Mouse (Mus musculus): Measurements from ENCODE around the gene Isg15. TPM values are rescaled to one million over a fixed set of nuclear protein-coding genes. Genes with fewer than 3 reads are reported as not detected.

Isg15 gene
- total RNA-seq, 2 experiments from 2014 or later, result 3.2 to 4.5 TPM

DNA sequence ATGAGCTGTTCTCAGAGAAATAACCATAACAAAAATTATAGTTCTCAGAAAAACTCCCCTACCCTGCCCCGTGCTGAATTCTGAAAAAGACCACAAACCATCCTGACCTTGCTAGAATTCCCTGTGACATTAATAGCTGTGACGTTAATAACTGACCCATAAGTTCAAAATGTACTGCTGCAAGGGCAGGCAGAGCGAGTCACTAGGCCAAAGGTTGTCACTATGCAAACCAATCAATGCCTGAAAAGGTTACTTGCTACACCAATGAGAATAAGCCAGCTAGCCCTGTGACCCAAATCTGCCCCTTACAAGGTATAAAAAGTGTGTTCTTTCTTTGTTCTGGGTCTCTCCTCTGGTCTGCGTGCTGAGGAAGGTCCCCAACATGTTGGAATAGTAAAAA lies 8.3 kb upstream of the Isg15 start:
- no peak for DNase-seq (ENCODE audit: low spot score)

DNA sequence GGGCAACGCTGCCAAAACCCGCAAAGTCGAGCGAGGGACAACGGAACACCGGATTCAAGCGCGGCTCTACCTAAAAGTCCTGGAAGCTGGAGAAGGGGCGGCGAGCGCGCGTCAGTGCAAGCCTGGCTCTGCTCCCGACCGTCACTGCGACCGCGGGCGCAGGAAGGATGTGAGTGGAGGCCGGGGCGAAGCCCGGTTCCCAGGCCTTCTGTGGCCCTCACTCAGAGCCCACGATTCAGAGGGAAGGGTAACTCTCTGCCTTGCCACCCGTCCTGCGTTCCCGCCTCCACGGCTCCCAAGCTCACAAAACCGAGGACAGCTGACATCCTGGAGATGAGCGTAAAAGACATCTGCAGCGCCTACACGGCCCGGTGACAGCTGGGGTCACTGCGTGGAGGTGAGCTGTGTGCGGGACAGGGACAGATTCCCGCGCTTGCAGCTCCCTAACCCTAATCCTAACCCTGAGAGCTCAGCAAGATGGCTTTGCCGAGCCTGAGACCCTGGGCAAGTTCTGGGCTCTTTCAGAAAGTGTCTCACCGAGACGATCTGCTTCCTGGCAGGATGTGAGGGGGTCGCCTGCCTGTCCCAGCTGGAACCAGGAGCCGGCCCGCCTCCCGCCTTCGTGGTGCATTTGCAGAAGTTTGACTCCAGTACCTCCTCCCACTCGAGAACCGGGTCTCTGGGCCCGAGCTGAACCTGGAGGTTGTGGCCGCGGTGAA lies 3.0 kb upstream of the Isg15 start:
- no peak for DNase-seq (ENCODE audit: low spot score)
- intact Hi-C loops (cut with DNase I), result loop anchor here (2.0 kb wide), 1 partner anchor 31 kb away; the partner anchor contains the start of gene Plekhn1

More for the DNA sequence above, 8.3 kb upstream of the Isg15 start:
- intact Hi-C loops (cut with DNase I), result no loop called here

DNA sequence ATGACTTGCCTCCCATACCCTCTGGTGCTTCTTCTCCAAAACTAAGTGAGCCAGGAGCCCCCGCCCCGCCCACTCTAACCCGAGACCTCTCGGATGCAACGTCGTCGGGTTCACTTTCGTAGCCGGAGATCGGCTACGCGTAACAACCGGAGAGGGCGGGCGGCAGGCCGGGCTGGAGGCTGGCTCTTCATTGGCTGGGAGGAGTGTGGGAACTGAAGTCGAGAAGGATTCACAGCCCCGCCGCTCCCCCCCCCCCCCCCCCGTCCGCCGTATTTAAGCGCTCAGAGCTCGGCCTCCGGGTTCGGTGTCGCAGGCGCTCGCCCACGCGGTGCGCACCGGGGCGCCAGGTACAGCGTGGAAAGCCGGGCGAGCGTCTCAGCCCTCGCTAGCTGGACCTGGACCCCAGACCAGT lies 2.4 kb upstream of the Isg15 start, which contains the start of gene AW011738:
Gene AW011738 (plus strand): TSS at position 304 of the 412 bp plus-strand sequence.
- intact Hi-C loops (cut with DNase I), result loop anchor here (2.0 kb wide), 1 partner anchor 32 kb away; the partner anchor contains the start of gene Plekhn1
- peak; percentile 69 for DNase-seq (ENCODE audit: low spot score)

DNA sequence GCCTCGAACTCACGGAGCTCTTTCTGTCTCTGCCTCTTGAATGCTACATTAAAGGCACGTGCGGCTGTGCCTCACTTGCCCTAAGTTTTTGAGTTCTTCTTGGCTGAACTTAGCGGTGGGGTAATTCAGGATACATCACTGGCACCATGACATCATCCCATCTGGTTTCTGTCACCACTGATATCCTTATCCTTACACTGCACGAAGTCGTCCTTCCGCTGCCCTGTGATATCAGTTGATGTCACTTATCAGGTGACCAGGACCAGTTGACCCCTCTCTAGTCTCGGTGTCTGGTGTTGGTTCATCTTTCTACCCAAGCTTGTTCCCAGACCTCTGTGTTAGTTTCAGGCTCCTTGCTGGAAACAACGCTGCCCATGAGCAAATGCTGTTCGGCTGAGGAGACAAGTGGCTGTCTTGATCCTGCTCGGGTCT lies 1.9 kb upstream of the Isg15 start:
- intact Hi-C loops (cut with DNase I), result loop anchor here (2.0 kb wide), 1 partner anchor 32 kb away; the partner anchor contains the start of gene Plekhn1
- no peak for DNase-seq (ENCODE audit: low spot score)

DNA sequence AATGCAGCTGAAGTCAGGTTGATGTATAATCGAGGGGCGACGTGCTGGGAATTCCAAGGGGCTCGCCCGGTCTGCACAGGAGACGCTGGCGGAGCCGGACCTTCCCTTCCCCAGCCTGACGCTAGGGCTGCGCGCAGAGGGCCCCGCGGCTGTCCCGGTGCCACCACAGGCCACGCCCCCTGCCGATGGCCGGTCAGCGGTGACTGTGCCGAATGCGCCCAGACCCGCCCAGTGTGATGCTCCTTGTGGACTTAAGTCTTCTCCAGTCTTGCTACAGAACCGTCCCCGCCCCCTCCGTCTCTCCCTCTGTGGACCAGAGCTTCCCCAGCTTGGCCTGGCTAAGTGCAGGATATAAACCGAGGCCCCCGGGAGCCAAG lies 2.8 kb downstream of the Isg15 start:
- peak; percentile 84 for DNase-seq (ENCODE audit: low spot score)
- intact Hi-C loops (cut with DNase I), result loop anchor here (2.0 kb wide), 1 partner anchor 87 kb away; no protein-coding TSS in a partner anchor

DNA sequence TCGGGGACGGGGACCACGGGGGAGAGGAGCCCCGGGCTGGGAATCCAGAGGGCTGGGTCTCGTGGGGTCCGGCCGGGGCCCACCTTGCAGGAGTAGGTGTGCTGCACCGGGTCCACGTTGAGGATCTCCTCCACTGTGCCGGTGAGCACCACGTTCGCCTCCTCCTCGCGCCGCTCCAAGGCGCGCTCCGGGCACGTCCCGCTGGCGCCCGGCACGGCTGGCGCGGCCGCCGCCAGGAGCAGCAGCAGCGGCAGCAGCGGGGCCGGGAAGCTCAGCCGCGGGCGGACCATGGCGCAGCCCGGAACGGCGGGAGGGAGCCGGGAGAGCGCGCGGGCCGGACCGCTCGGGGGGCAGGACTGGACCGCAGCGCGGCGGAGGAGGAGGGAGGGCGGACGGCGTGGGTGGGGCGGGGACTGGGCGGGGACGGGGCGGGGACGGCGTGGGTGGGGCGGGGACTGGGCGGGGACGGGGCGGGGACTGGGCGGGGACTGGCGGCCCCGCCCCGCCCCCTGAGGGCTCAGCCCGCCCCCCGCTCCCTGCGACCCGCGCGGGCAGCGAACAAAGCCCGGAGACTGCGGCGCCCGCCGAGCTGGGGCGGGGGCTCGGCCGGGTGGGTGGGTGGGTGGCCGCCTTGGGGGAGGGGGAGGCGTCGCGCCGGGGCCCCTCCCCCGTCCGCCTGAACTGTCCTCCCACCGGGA lies 3.3 kb downstream of the Isg15 start, which contains the start of gene Agrn:
Gene Agrn (minus strand): TSS at position 358 of the 698 bp plus-strand sequence.
- intact Hi-C loops (cut with DNase I), result loop anchor here (2.0 kb wide), 1 partner anchor 86 kb away; no protein-coding TSS in a partner anchor
- DNase-seq (ENCODE audit: low spot score), result peak; percentile 59

DNA sequence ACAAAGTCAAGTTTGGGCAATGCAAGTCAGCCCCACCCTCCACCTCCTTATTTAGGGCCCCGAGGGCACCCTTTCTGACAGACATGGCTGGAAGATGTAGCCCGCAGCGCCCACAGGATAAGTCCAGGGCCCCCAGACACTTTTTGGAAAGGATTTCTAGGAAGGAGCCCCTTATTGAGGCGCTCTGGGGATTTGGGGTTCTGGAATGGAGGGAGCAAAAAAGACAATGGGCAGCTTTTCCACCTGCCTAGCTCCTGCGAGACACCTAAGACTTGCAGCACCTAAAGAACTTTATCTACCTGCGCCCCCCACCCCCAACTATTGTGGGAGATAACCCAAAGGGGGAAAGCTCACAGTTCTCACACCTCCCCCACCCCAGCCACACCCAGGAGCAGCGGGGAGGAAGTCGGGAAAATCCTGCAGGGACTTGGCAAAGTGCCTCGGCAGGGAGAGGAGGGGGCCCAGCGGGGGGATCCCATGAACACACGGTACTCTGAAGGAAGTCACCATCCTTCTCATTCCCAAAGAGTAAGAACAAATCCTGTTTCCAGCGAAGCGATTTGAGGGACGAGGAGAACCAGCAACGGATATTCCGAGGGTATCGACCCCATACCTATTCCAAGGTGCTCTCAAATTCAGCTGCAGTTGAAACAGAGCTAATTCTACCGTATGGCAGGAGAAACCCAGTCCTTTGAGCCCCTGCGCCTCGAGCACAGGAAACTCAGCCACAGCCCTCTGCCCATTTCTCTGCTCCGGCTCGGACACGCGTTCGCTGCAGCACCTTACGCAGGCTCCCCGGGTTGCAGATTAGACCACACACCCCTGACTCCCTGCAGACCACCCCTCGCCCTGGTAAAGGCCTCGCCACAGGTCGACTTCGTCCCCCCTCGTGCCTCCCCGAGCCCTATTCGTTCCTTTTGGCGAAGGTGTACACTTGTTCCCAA lies 4.4 kb downstream of the Isg15 start:
- peak; percentile 40 for DNase-seq (ENCODE audit: low spot score)

DNA sequence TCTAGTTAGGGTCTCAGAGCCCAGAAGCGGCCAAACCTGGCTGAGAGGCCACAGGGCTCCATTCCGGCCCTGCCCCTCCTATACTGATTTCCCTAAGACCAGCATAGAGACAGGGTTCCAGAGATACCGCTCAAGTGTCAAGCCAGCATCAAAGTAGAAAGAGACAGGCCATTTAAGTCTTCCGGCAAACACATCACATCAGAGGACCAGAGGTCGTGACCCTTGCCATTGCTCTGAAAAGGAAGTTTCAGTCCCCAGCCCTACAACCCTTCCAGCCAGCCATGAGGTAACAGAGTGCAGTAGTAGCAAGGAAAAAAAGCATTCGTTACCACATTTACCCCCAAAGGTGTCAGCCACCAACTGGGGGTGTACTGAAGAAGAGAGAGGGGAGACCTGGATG lies 6.3 kb downstream of the Isg15 start:
- intact Hi-C loops (cut with DNase I), result no loop called here
- no peak for DNase-seq (ENCODE audit: low spot score)

More for the DNA sequence above, 4.4 kb downstream of the Isg15 start:
- intact Hi-C loops (cut with DNase I), result loop anchor here (2.0 kb wide), 1 partner anchor 85 kb away; no protein-coding TSS in a partner anchor

DNA sequence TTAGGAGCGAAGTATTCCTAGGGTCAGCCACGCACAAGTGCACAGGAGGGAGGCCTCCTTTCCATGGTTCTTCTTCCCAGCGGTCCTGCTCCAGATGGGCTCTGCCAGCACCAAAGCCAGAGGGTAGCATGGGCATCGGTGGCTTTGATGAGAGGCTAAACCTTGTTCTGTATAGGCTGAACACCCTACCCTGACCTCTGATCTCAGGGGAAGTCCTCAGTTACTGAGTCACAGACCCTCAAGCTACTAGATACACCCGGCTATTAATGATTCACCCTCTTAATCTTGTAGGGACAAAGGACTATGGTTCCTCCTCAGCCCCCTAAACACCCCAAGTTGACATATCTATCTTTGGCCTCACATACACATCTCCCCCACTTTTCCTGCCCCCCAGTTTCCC lies 6.7 kb downstream of the Isg15 start:
- intact Hi-C loops (cut with DNase I), result no loop called here
- no peak for DNase-seq (ENCODE audit: low spot score)

DNA sequence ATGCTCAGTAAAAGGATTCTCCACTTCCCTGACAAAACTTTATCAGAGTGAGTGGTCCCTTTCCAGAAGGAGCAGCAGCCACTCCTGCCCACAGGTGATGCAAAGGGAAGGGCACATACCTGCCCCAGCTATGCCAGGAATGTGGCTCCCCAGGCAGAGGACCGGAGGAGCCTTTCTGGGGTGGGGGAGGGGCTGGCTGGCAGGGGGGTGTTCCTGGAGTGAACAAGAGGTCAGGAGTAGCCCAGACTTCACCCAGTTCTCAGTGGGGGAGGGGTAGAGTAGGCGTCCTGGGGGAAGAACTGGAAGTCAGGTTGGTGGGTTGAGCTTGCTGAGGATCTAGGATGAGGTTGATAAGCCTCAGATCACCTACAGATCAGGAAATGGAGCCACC lies 7.4 kb downstream of the Isg15 start:
- intact Hi-C loops (cut with DNase I), result no loop called here
- no peak for DNase-seq (ENCODE audit: low spot score)

DNA sequence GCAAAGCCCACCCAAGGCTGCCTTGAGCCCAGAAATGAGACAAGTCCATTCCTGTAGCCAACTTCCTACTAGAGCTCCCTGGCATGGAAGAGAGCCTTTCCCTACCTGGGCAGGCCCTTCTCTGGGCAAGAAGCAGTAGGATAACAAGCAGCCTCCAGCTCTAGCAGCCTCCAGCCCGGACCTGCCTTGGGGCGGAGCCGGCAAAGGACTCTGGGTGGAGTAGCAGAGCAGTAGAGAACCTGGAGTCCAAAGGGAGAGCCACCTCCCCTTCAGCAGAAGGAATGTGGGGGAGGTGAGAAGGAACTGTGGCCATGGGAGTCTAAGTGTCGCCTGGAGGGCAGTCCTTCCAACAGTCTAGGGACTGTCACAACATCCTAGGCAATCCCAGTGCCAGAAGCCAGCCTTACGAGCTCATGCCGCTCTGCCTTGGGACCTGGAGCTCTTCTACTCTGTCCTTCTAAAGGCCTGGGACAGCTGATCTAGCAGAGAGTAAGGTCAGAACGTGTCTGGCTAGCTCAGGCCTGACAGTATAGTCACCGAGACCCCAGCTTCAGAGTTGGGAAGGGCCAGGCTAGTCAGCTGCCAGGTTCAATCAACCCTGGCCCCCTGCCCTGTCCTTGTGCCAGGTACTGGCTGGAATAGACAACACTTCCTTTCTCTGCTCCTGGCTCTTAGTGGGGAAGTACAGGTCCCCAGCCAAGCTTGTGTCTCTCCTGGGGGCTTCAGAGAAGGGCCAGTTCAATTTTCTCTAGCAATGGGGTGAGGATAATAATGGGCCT lies 8.0 kb downstream of the Isg15 start:
- no peak for DNase-seq (ENCODE audit: low spot score)
- intact Hi-C loops (cut with DNase I), result no loop called here

DNA sequence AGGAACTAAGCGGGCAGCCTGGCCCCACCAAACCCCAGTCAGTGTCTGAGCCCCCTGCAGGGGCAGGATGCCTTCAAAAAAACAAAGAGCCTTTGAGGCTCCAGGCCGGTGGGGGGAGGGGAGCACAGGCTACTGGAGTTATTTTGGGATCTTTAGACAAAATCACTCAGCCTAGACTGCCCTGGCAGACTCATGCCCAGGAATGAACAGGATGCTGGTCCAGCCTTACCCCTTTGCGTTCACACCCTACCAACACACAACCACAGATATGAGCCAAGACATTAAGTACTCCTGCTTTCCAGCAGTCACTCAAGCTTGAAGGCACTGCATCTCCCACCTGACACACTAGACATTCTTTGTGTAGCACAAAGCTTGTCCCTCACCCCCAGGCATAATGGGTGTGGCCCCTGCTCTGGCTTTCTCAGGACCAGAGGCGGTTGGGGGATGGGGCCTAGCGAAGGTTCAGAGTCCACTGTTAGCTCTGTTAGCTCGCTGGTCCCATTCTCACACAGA lies 11.8 kb downstream of the Isg15 start:
- no peak for DNase-seq (ENCODE audit: low spot score)
- intact Hi-C loops (cut with DNase I), result no loop called here

DNA sequence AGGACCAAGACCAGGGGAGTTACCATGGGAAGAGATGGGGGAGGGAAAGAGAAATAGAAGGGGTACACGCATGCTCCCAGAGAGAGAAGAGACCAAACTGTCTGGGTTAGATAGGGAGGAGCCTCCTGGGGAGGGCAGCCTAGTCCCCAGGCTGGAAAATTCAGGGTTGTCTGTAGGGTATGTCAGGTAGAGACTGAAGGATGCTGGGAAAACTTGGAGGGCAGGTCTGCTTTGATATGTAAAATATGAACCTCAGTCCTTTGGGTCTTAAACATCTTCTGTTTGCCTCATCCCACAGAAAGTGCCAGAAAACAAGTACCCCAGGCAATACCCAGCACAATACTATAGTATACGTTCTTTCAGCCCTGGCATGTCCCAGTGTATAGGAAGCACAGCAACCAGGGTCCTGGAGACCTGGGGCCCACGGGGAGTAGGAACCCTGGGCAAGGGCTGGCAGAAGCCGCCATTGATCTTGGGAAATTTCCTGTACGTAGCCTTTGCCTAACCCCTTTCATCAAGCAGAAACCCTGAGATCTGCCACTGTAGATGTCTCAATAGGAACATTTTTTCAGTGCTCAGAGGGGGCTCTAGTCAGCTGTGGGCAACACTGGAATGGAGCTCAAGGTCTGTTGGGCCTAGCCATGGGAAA lies 12.3 kb downstream of the Isg15 start:
- no peak for DNase-seq (ENCODE audit: low spot score)
- intact Hi-C loops (cut with DNase I), result no loop called here

DNA sequence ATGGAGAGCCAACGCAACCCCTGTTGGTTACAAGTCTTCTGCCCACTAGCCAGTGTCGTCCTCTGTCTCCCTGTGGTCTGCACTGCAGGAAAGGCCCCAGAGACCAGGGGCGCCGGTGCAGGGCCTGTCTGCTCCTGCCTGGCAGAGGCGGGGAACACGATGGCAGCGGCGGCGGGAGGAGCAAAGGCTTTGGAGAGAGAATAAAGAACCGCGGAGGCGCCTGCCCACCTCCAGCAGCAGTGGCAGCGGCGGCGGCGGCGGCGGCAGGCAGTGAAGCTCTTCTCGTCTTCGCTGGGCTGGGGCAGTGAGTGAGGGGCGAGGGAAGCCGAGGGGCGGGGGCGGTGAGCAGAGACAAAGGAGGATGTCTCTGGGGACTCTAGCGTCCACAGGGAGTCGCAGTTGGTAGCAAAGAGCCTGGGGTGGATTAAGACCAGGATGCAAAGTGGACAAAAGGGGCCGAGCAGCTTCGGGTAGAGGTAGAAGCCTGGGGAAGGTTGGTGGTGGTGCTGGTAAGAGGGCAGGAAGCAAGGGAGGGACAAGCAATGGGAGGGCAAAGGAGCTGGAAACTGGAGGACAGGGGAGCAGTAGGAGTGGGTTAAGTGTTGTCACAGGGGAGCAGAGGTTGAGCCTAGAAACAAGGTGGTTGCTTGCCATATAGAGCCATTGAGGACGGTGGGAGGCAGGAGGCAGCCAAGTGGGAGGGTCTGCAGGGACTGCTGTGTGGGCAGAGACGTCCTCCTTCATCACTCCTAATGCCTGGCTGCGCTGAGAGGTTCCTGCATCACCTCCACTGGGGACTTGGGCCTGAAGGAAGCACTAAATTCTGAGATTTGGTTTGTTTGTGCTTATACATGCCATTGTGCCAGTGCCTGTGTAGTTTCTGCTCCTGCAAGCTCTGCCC lies 14.4 kb downstream of the Isg15 start:
- intact Hi-C loops (cut with DNase I), result no loop called here
- no peak for DNase-seq (ENCODE audit: low spot score)

DNA sequence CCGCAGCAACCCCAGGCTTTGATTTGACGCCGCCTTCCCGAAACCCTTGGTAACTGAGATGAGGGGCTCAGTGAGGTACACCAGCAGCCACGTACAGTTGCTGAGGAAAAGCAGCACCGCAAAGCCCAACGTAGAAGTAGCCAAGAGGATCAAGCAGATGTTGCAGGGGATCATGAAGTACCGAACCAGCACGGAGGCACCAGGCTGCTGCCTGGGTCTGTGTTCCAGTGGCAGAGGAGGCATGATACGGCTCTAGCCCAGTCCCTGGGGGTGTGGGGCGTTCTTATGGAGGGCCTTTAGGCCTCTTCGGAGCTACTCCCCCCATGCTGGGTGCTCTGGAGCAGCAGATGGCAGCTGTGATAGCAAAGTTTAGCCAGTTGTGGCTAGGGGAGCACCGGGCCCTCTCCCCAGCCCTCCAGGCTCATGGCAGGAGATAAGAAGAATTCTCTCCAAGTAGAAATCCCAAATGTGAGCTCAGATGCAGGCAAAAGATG lies 15.1 kb downstream of the Isg15 start:
- no peak for DNase-seq (ENCODE audit: low spot score)
- intact Hi-C loops (cut with DNase I), result no loop called here

DNA sequence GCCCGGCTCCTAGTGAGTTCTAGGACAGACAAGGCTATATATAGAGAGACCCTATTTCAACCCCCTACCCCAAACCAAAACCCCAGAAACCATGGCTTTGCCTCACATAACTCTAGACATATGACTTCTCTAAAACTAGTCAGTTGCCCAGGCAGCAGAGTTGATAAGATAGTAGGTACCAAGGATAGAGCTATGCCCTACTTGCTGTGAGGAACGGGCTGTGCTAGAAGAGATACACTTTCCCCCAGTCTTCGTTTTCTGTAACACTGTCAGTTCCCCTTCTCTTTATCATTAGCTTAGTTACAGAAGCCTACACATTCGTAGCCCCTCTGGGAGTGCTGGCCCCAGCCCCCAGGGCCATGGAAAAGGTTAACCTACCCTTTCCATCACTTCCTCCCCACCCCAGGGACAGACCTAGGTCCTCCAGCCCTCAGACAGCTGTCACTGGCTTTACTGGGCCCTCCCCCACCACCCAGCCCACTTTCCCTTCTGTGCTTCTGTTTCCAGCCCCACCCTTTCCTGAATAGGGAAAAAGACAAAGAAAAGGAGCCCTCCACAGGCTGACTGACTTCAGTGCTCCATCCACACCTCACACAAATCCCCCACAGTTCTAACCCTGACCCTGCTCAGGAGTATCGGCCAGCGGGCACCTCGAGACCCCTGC lies 16.2 kb downstream of the Isg15 start:
- no peak for DNase-seq (ENCODE audit: low spot score)
- intact Hi-C loops (cut with DNase I), result no loop called here

DNA sequence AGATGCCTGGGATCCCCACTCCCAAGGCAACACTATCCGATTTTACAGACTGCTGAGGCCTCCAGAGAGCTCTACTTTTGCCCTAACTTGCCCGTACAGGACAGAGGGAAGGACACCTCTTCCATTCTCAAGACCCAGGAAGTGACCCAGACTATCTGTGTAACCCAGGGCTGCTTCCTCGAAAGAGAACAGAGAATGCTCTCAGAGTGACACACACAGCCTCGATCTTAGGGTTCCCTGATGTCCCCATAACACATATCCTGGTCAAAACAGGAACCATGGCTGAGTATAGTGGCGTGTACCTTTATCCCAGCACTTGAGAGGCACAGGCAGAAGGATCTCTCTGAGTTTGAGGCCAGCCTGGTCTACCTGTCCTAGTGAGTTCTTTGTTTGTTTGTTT lies 16.9 kb downstream of the Isg15 start:
- no peak for DNase-seq (ENCODE audit: low spot score)
- intact Hi-C loops (cut with DNase I), result no loop called here
